Mouse (Mus musculus) heart, embryonic 16.5 days (tissue): Measurements from ENCODE around the gene Lrmda. TPM values are rescaled to one million over a fixed set of nuclear protein-coding genes. Genes with fewer than 3 reads are reported as not detected.

Experiments used
- ATAC-seq: fragments of 200-750 bp; cut with Nextera tagmentation; replicated peaks from 2 replicates; pipeline ENCODE4 v1.8.0; 2017; ENCODE audit warnings: moderate number of reproducible peaks; ENCODE audit not compliant: insufficient read depth, low FRiP score; ENCODE audit errors: extremely low read depth
- H3K27ac ChIP-seq: fragments of 300-500 bp; sonication (generic); 2 replicates; pipeline ENCODE4 v1.5.1; 2014; ENCODE audit warnings: mild to moderate bottlenecking, low read length, control low read depth, moderate library complexity
- H3K27me3 ChIP-seq: fragments of 300-500 bp; sonication (generic); 2 replicates; pipeline ENCODE4 v1.6.1; 2014; ENCODE audit warnings: low read length, mixed read lengths; ENCODE audit not compliant: control insufficient read depth, insufficient read depth
- H3K36me3 ChIP-seq: fragments of 300-500 bp; sonication (generic); 2 replicates; pipeline ENCODE4 v1.6.1; 2014; ENCODE audit not compliant: control insufficient read depth, insufficient read depth
- H3K4me1 ChIP-seq: fragments of 300-500 bp; sonication (generic); 2 replicates; pipeline ENCODE4 v1.6.1; 2014; ENCODE audit warnings: low read length, mixed read lengths; ENCODE audit not compliant: control insufficient read depth, insufficient read depth
- H3K4me2 ChIP-seq: fragments of 300-500 bp; sonication (generic); 2 replicates; pipeline ENCODE4 v1.6.1; 2014; ENCODE audit warnings: low read depth, mild to moderate bottlenecking, control low read depth, low read length
- H3K4me3 ChIP-seq: fragments of 300-500 bp; sonication (generic); 2 replicates; pipeline ENCODE4 v1.5.1; 2014; ENCODE audit warnings: mild to moderate bottlenecking, control low read depth, low read length
- H3K9ac ChIP-seq: fragments of 300-500 bp; sonication (generic); 2 replicates; pipeline ENCODE4 v1.6.1; 2014; ENCODE audit warnings: low read length, control low read depth
- H3K9me3 ChIP-seq: fragments of 300-500 bp; sonication (generic); replicated peaks from 2 replicates; pipeline ENCODE4 v1.6.1; 2016; ENCODE audit warnings: low read length; ENCODE audit not compliant: control insufficient read depth
- WGBS: fragments of 180-500 bp; shearing (Covaris S2); extraction: QIAGEN DNeasy Blood & Tissue Kit; methylation state at CpG from one replicate; pipeline ENCODE4 v1.1.7; 2014; 5-methylcytosine and 5-hydroxymethylcytosine counted together
- polyA plus RNA-seq: library from polyadenylated mRNA; unstranded; fragments of >200 nt; fragmentation: Nextera tagmentation; extraction: Ambion mirVana; gene quantifications from 2 replicates; pipeline ENCODE4 v1.2.1, GENCODE M21; 2015

The Lrmda gene
- polyA plus RNA-seq, 1 experiment from 2014 or later = 0.55 TPM

DNA sequence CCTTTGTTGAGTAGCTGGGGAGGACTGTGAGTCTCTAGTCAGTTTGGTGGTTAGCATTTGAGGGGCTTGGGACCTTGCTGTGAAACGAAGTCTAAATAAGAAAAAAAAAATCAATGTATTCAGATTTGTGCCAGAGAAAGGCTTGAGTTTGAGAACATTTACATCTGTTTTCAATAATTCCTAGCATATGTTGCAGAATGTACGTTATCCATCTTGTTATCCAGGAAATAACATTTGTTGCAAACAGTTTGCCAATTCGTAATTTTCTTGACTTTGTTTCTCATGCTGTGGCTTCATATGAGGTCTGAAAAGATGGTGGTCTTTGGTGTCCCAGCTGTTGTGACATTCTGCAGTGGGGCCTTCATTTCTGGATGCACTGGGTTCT is 353.8 kb downstream of the Lrmda start:
- Histone ChIP-seq H3K4me2 (no peak overlapping the region), H3K27me3 (no peaks in the 10 kb centered on the region), H3K27ac (no peak overlapping the region), H3K9ac (no peak overlapping the region), H3K36me3 (no peaks in the 10 kb centered on the region), H3K4me1 (peaks cover 4% of the 10 kb centered on the region), H3K9me3 (0 out of 2 replicates have a peak, but pooled peaks cover 3% of the 10 kb centered on the region), H3K4me3 (no peak overlapping the region)
- 76% methylated on average over 3 of the region's 3 CpGs for WGBS
- no peak for ATAC-seq

GRCm38 (mm10) chr14:22377148-22377547 is 357.6 kb downstream of the Lrmda start:
- Histone ChIP-seq H3K36me3 (no peaks in the 10 kb centered on the region), H3K9me3 (no peaks in the 10 kb centered on the region), H3K27me3 (no peaks in the 10 kb centered on the region), H3K9ac (no peak overlapping the region), H3K4me2 (no peak overlapping the region), H3K4me3 (no peak overlapping the region), H3K4me1 (no peaks in the 10 kb centered on the region), H3K27ac (no peak overlapping the region)
- no peak for ATAC-seq
- WGBS = 73% methylated on average over 1 of the region's 1 CpGs

GRCm38 (mm10) chr14:22382101-22382500 is 362.6 kb downstream of the Lrmda start:
- no peak overlapping the region for H3K9ac ChIP-seq
- no peaks in the 10 kb centered on the region for H3K9me3 ChIP-seq
- H3K27me3 ChIP-seq = no peaks in the 10 kb centered on the region
- no peaks in the 10 kb centered on the region for H3K4me1 ChIP-seq
- no peak overlapping the region for H3K4me3 ChIP-seq
- no peak overlapping the region for H3K4me2 ChIP-seq
- ATAC-seq = no peak
- no peak overlapping the region for H3K27ac ChIP-seq
- whole genome bisulfite sequencing = 78% methylated on average over 4 of the region's 4 CpGs
- no peaks in the 10 kb centered on the region for H3K36me3 ChIP-seq

- H3K4me3 ChIP-seq = no peak overlapping the region
- no peak for ATAC-seq
- 0 out of 2 replicates have a peak, but pooled peaks cover 2% of the 10 kb centered on the region for H3K9me3 ChIP-seq
- no peak overlapping the region for H3K27ac ChIP-seq
- no peaks in the 10 kb centered on the region for H3K4me1 ChIP-seq
- H3K27me3 ChIP-seq = no peaks in the 10 kb centered on the region
- no peak overlapping the region for H3K4me2 ChIP-seq
- H3K36me3 ChIP-seq = no peaks in the 10 kb centered on the region
- 76% methylated on average over 10 of the region's 10 CpGs for WGBS
- H3K9ac ChIP-seq = no peak overlapping the region
These were observed 374.1 kb downstream of the Lrmda start for GRCm38 (mm10) chr14:22393616-22394015.

DNA sequence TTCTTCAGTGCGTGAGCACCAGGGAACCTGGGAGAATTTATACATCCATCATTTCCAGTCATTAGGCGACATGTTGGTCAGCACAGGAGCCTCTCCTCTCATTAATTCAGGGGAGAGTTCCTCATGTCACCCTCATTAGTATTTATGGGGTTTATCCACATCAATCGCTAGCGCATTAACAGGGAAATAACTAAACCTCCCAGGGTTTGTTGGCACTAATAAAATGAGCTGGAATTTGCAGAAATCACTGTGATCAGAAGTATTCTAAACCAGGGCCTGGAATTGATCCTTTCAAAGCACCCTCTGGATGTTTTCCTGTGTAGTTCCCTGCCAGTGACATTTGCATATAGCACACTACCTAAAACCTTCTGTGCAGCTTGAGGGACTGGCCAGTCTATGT is 382.9 kb downstream of the Lrmda start:
- WGBS = 87% methylated on average over 4 of the region's 4 CpGs
- no peak for ATAC-seq
- Histone ChIP-seq H3K4me1 (no peaks in the 10 kb centered on the region), H3K4me2 (no peak overlapping the region), H3K9me3 (no peaks in the 10 kb centered on the region), H3K9ac (no peak overlapping the region), H3K27ac (no peak overlapping the region), H3K4me3 (no peak overlapping the region), H3K36me3 (no peaks in the 10 kb centered on the region), H3K27me3 (no peaks in the 10 kb centered on the region; the same call in 1 of the 2 replicates)

DNA sequence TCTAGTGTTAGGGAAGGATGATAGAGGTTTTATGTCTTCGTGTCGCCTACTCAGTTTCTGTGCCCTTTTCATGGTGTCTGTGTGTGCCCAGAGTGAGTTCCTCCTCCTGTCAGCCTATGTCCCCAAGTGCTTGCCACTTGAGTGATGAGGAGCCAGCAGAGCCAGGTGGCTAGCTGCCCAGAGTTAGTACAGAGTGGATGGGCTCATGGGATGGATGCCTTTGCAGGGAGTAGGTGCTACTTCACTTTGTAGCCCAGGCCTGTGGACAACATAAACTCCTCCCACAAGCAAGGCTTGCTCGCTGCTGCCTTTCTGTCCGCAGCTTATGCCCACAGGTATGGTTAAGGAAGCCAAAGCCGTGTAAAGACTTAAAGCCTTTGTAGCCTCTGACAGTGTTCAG is 387.1 kb downstream of the Lrmda start:
- no peaks in the 10 kb centered on the region for H3K4me1 ChIP-seq
- H3K4me2 ChIP-seq = no peak overlapping the region
- no peaks in the 10 kb centered on the region; the same call in 1 of the 2 replicates for H3K27me3 ChIP-seq
- no peak overlapping the region for H3K27ac ChIP-seq
- H3K9me3 ChIP-seq = no peaks in the 10 kb centered on the region
- H3K9ac ChIP-seq = no peak overlapping the region
- H3K4me3 ChIP-seq = no peak overlapping the region
- WGBS = 67% methylated on average over 5 of the region's 5 CpGs
- no peak for ATAC-seq
- H3K36me3 ChIP-seq = no peaks in the 10 kb centered on the region

DNA sequence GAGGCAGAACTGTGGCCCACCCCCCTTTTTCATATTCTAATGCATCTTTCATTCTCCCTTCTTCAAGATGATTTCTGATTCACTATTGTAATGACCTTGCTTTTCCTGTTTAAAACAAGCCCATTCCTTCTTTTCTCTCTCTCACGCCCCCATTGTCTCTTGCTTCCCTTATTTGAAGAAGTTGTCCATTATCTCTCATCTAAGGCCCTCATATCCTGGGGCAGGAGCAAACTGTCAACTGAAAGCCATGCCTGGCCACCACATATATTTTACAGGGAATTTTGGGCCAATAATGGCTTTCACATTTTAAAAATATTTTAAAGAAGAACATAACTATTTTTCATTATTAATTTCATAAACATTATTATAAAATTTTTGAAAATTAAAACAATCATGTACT is 391.3 kb downstream of the Lrmda start:
- no peak overlapping the region for H3K4me3 ChIP-seq
- ATAC-seq = no peak
- no peaks in the 10 kb centered on the region for H3K4me1 ChIP-seq
- H3K27ac ChIP-seq = no peak overlapping the region
- H3K9ac ChIP-seq = no peak overlapping the region
- WGBS = 67% methylated on average over 1 of the region's 1 CpGs
- H3K36me3 ChIP-seq = no peaks in the 10 kb centered on the region
- H3K27me3 ChIP-seq = no peaks in the 10 kb centered on the region
- H3K4me2 ChIP-seq = no peak overlapping the region
- no peaks in the 10 kb centered on the region for H3K9me3 ChIP-seq

DNA sequence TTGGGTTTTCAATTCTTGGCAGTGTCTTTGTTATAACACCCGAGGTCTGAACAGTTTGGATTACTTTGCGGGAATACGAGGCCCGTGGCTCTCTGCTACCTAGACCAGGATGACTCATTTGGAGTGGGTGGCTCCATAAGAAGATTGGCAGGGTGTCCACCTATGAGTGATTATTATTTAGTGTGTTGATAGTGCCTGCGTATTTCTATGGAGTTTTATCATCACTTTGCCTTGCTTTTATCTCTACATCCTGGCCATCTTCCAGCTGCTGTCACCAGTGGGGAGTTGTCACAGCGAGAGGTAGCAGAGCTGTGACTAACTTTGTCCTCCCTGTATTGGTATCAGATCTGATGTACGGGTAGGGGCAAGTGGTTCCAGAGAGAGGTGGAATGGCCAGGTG is 393.7 kb downstream of the Lrmda start:
- 31% methylated on average over 7 of the region's 7 CpGs for WGBS

GRCm38 (mm10) chr14:22417706-22418105 is 398.2 kb downstream of the Lrmda start:
- Histone ChIP-seq H3K4me1 (no peaks in the 10 kb centered on the region), H3K9ac (no peak overlapping the region), H3K9me3 (peaks cover 3% of the 10 kb centered on the region), H3K4me3 (no peak overlapping the region), H3K27ac (no peak overlapping the region), H3K4me2 (no peak overlapping the region), H3K27me3 (no peaks in the 10 kb centered on the region), H3K36me3 (no peaks in the 10 kb centered on the region)
- 87% methylated on average over 3 of the region's 3 CpGs for WGBS
- no peak for ATAC-seq

More for the DNA sequence above, 393.7 kb downstream of the Lrmda start:
- Histone ChIP-seq H3K27me3 (no peaks in the 10 kb centered on the region), H3K9me3 (peaks cover 3% of the 10 kb centered on the region), H3K36me3 (no peaks in the 10 kb centered on the region), H3K4me3 (no peak overlapping the region), H3K4me1 (no peaks in the 10 kb centered on the region), H3K9ac (no peak overlapping the region), H3K4me2 (no peak overlapping the region), H3K27ac (no peak overlapping the region)
- no peak for ATAC-seq

DNA sequence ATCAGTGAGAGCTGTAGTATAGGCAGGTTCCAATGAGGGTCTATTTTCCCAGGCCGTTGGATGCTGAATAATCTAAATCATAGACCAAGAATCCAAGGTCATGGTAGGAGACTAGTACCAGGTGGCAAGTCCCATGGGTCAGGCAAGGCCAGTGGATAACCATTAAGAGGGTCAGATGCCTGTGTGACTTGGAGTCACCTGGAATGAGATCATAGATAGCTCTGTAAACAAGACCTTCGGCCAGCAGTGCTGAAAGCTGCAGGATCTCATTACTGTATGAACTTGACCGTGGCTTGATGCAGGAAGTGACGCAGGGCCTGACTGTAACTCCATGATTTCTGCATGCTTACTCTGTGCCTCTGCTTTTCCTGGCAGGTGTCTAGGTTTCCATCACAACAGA is 402.2 kb downstream of the Lrmda start:
- no peaks in the 10 kb centered on the region for H3K36me3 ChIP-seq
- no peak for ATAC-seq
- no peaks in the 10 kb centered on the region for H3K27me3 ChIP-seq
- no peak overlapping the region for H3K27ac ChIP-seq
- no peak overlapping the region for H3K4me2 ChIP-seq
- no peak overlapping the region for H3K9ac ChIP-seq
- no peaks in the 10 kb centered on the region for H3K4me1 ChIP-seq
- H3K9me3 ChIP-seq = peaks cover 3% of the 10 kb centered on the region
- no peak overlapping the region for H3K4me3 ChIP-seq
- 85% methylated on average over 4 of the region's 4 CpGs for WGBS
